Mouse (Mus musculus): Measurements from ENCODE around the gene B230219D22Rik. TPM values are rescaled to one million over a fixed set of nuclear protein-coding genes. Genes with fewer than 3 reads are reported as not detected.

The B230219D22Rik gene
- total RNA-seq, 2 experiments from 2014 or later = 38.0 to 39.3 TPM

DNA sequence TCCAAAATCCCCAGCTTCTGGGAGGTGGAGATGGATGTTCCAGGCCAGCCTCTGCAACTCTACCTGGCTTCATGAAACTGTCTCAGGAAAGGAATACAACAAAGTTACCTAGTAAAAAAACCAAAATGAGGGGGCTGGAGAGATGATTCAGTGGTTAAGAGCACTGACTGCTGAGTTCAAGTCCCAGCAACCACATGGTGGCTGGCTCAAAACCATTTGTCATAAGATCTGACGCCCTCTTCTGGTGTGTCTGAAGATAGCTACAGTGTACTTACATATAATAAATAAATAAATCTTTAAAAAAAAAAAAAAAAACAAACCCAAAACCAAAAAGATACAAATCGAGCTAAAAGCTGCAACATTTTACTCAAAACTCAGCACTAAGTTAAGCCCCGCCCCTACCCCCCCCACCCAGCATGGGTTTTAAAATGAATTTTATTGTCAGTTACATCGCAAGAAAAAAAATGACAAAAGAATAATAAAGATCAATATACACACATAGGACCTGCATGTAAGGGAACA is 33.7 kb downstream of the B230219D22Rik start:
- DNase-seq = peak in 1 of 2 experiments; percentile 17

DNA sequence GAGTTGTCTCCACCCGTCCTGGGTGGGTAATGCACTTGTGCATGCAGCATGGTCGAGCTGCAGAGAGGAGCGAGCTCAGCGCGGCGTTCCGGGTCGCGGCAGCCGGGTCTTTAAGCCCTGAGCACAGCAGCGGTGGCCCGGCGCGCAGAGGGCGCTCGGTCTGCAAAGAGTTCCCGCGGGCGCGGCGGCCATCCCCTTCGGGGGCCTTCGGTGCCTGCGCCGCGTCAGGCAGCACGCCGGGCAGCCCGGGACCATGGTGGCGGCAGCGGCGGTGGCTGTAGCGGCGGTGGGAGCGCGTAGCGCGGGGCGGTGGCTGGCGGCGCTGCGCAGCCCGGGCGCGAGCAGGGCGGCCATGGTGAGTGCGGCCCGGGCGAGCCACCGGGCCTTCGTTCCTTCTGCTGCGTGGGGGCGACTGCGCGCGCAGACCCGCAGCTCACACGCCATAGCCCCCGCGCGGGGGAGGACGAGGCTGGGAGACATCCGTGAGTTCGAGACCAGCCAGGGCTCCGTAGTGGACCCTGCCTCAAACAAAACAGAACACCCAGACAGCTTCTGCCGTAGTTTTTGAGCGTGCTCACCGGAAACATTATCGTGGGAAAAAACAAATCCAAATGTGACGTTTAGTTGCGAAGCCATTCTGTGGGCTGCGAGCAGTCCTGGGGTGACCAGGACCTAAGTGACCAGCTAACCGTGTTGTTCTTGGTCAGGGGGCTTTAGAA is 34.4 kb downstream of the B230219D22Rik start, which contains the start of gene Pcbd2:
TSS of gene Pcbd2 (plus strand) at position 249 of the 719 bp plus-strand sequence.
- peak; percentile 89 to 92 for DNase-seq

- peak; percentile 81 to 86 for DNase-seq
Measured at GRCm38 (mm10) chr13:55727839-55728238, 34.9 kb downstream of the B230219D22Rik start.

GRCm38 (mm10) chr13:55730716-55731115 is 37.8 kb downstream of the B230219D22Rik start:
- DNase-seq = no peak

DNA sequence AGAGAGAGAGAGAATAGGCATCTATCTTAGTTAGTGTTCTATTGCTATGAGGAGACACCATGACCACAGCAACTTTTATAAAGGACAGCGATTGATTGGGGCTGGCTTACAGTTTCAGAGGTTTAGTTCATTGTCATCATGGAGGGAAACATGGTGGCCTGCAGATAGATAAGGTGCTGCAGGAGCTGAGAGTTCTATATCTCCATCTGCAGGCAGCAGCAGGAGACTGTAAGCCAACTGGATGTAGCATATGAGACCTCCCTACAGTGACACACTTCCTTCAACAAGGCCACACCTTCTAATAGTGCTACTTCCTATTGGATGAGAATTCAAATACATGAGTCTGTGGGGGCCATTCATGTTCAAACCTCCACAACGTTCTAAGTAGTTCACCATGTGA is 39.2 kb downstream of the B230219D22Rik start:
- DNase-seq = no peak

DNA sequence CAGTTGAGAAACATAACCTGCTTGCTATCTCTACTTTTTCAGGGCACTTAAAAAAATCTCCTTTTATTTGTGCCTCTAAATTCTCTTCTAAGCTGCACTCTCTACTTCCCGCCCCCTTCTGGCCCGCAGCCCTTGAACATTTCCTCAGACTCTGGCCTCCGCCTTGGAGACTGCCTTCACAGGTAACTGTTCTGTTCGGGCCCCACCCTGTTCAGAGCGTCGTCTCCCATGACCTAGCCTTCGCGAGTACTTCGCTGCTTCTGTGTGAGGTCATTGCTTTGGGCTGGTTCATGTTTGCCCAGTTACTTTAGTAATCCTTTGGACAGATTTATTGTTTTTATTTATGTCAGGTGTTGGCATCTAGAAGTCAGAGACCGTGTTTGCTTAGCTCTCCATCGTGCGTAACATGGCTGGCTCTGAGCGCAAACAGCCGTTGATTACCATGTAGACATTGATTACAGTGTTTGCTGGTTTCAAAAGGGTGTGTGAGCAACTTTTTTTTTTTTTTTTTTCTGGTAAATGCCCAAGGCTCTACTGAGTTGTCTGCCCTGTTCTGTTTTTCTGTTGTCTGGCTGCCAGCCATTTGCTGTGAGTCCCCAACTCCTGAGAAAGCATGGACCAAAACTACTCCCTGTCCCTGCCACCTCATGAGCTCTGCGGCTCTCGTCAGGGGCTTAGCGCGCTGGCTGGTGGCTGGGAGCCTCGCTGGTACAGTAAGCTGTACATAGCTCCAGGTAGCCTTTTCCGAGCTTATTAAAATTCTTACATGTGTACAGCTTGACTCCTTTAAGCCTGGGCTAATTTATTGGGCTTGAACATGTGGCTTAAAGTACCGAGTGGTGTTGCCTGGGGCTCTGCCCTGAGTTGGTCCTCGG is 40.9 kb downstream of the B230219D22Rik start:
- no peak for DNase-seq

- no peak for DNase-seq
Measured at GRCm38 (mm10) chr13:55737885-55738284, 45.0 kb downstream of the B230219D22Rik start.

- DNase-seq = no peak
Measured at GRCm38 (mm10) chr13:55742306-55742705, 49.4 kb downstream of the B230219D22Rik start.

Other genes with a start within 250 kb of the B230219D22Rik start
- gene Grk6, start 248.1 kb upstream of the B230219D22Rik start, total RNA-seq (2021) = 10 to 100 TPM; 13.9 to 17.1 TPM
- under 1 TPM; 0.45 to 0.82 TPM for gene Prr7, start 228.9 kb upstream of the B230219D22Rik start, total RNA-seq (2021)
- gene Dbn1, start 205.0 kb upstream of the B230219D22Rik start, total RNA-seq (2021) = 1 to 10 TPM; 5.7 to 6.4 TPM
- gene Pdlim7, start 179.4 kb upstream of the B230219D22Rik start, total RNA-seq (2021) = 10 to 100 TPM; 42.2 to 46.6 TPM
- gene Dok3, start 163.8 kb upstream of the B230219D22Rik start, total RNA-seq (2021) = 1 to 10 TPM; 1.6 to 3.3 TPM
- 10 to 100 TPM; 11.6 to 13.8 TPM for gene Ddx41, start 156.5 kb upstream of the B230219D22Rik start, total RNA-seq (2021)
- 10 to 100 TPM; 11.7 to 14.3 TPM for gene Fam193b, start 122.0 kb upstream of the B230219D22Rik start, total RNA-seq (2021)
- 100 to 1,000 TPM in 1 of 2 experiments, 10 to 100 TPM in 1; 87.3 to 109 TPM for gene Tmed9, start 119.4 kb upstream of the B230219D22Rik start, total RNA-seq (2021)
- 1 to 10 TPM; 8.3 to 9.4 TPM for gene B4galt7, start 93.2 kb upstream of the B230219D22Rik start, total RNA-seq (2021)
- 10 to 100 TPM; 11.6 to 11.7 TPM for gene Caml, start 70.1 kb upstream of the B230219D22Rik start, total RNA-seq (2021)
- gene Ddx46, start 58.1 kb upstream of the B230219D22Rik start, total RNA-seq (2021) = 10 to 100 TPM; 19.2 to 22.3 TPM
- 10 to 100 TPM; 43.7 to 48.5 TPM for gene Txndc15, start 21.5 kb downstream of the B230219D22Rik start, total RNA-seq (2021)
- 10 to 100 TPM; 51.3 to 56.3 TPM for gene Pcbd2, start 34.2 kb downstream of the B230219D22Rik start, total RNA-seq (2021)
- gene Catsper3, start 91.4 kb downstream of the B230219D22Rik start, total RNA-seq (2021) = under 1 TPM; 0.20 to 0.21 TPM
- not detected for gene Pitx1, start 143.1 kb downstream of the B230219D22Rik start, total RNA-seq (2021)

All from heart, adult 18-20 months (tissue).